Mouse (Mus musculus) E14TG2a.4 (cell line): ENCODE data around the gene Tmem177.

Experiments
- H3K27me3 ChIP-seq: 2 replicates; pipeline ENCODE4 v1.6.1; 2014; ENCODE audit warnings: low read length, control low read depth; ENCODE audit not compliant: insufficient read depth
- H3K36me3 ChIP-seq: 2 replicates; pipeline ENCODE4 v1.6.1; 2014; ENCODE audit warnings: low read length, control low read depth; ENCODE audit not compliant: insufficient read depth
- H3K4me1 ChIP-seq: replicated peaks from 2 replicates; pipeline ENCODE4 v1.6.1; 2014; ENCODE audit warnings: low read depth, low read length, control low read depth
- H3K4me3 ChIP-seq: replicated peaks from 2 replicates; pipeline ENCODE4 v1.5.1; 2014; ENCODE audit warnings: mild to moderate bottlenecking, low read length
- H3K9me3 ChIP-seq: 2 replicates; pipeline ENCODE4 v1.6.1; 2014; ENCODE audit warnings: low read length, control low read depth
- CTCF ChIP-seq: conservative IDR thresholded peaks from 2 replicates; pipeline ENCODE4 v1.5.1; 2014; ENCODE audit warnings: low read length
- NANOG ChIP-seq: IDR thresholded peaks from 2 replicates; pipeline ENCODE4 v1.6.1; 2014; ENCODE audit warnings: borderline replicate concordance, low read length, mixed read lengths
- POU5F1 ChIP-seq: IDR thresholded peaks from 2 replicates; pipeline ENCODE4 v1.6.1; 2014; ENCODE audit warnings: low read length, borderline replicate concordance

Gene Tmem177

DNA sequence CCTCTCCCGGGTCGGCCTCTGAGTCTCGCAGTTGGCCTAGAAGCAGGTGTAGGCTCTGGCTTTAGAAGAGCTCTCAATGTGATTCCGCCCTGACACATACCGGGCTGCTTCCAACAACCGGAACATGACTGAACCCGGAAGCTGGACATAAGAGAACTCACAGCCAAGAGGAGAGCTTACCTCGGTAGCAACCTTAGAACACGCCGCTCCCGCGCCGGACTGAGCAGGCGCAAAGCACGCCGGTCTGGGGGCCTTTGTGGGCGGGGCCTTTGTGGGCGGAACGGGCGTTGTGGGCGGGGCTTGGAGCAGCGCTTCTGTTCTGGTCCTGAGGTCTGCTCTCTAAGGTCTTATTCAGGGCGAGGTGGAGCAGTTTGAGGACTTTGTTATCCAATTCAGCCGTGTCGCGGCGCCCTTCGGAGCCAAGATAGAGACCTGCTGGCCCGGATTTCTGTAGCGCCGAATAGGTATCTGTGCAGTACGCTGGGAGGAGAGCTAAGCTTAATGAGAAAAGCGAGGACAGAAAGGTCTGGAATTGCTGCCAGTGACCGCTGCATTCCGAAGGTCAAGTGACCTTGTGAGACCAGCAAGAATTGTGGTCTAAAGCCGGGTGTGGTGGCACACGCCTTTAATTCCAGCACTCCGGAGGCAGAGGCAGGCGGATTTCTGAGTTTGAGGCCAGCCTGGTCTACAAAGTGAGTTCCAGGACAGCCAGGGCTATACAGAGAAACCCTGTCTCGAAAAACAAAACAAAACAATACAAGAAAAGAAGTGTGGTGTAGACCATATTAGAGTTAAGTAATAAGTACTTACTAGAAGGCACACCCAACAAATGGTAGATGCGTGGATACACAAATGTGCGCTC lies at the start of gene Tmem177:
Gene Tmem177, minus strand, starts transcription at position 256 of the 862 bp plus-strand sequence.
- Histone ChIP-seq H3K9me3 (no peaks in the 10 kb centered on the region), H3K4me3 (peak within 1 kb of the TSS; percentile 79), H3K27me3 (peaks cover 13% of the 10 kb centered on the region; the same call in 1 of the 2 replicates), H3K36me3 (peaks cover 29% of the 10 kb centered on the region), H3K4me1 (peaks cover 20% of the 10 kb centered on the region)
- no peak for TF ChIP-seq POU5F1
- no peak for TF ChIP-seq NANOG
- TF ChIP-seq CTCF, result no peak

DNA sequence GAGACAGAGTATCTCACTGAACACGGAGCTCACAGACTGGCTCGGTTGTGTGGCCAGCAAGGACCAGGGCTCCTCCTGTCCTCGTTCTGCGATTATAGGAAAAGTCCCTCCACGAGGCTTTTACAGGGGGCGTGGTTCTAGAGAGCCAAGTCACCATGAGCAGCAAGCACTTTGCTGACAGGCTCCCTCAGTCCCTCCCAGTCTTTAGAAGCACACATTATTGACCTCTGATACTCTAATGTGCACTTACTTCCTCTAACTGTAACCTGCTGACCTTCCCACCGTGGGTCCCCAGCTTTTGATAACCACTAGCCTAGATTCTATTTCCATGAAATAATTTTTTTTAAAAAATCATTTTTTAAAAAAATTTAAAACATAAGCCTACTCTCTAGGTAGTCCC lies 46.9 kb upstream of the Tmem177 start:
- no peaks in the 10 kb centered on the region for H3K36me3 ChIP-seq
- H3K4me3 ChIP-seq, result no peak overlapping the region
- H3K4me1 ChIP-seq, result no peaks in the 10 kb centered on the region
- TF ChIP-seq CTCF (no peak), NANOG (no peak), POU5F1 (no peak)
- H3K9me3 ChIP-seq, result no peaks in the 10 kb centered on the region
- peaks cover 9% of the 10 kb centered on the region for H3K27me3 ChIP-seq

DNA sequence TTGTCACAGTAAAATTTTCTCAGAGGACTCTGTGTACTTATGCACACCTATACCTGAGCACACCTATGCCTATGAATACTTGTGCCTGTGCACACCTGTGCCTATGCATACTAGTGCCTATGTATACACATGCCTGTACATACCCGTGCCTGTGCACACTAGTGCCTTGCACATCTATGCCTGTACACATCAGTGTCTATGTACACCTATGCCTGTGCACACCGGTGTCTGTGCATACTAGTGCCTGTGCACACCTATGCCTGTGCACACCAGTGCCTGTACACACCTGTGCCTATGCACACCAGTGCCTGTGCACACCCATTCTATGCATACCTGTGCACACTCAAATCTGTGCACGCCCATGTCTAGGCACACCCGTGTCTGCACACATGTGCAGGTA lies 46.5 kb upstream of the Tmem177 start:
- TF ChIP-seq NANOG (no peak), POU5F1 (no peak), CTCF (no peak)
- Histone ChIP-seq H3K4me1 (no peaks in the 10 kb centered on the region), H3K27me3 (peaks cover 8% of the 10 kb centered on the region), H3K36me3 (no peaks in the 10 kb centered on the region), H3K9me3 (peaks cover 3% of the 10 kb centered on the region; the same call in 1 of the 2 replicates), H3K4me3 (no peak overlapping the region)

DNA sequence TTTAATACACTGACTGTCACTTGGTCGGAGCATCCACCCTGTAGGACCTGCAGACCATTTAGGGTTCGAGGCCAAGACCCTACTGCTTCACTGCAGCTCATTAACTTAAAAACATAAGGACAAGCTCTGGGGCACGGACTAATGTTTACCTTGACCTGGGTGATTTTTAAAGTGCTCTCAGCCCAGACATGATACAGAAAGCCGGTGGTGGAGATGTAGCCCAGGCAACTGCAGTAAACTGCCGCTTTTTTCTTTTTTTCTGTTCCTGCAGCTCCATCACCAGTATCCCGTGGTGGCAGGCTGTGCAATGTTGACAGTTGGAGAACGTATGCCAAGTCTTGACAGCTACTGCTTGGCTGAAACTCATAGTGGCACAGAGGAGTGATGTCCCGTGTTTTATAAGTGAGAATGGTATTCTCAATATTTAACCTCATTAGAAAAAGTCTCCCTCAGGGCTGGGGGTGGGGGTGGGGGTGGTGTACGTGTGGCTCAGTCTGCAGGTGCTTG lies 44.8 kb upstream of the Tmem177 start:
- Histone ChIP-seq H3K36me3 (no peaks in the 10 kb centered on the region), H3K27me3 (no peaks in the 10 kb centered on the region), H3K4me1 (no peaks in the 10 kb centered on the region)

DNA sequence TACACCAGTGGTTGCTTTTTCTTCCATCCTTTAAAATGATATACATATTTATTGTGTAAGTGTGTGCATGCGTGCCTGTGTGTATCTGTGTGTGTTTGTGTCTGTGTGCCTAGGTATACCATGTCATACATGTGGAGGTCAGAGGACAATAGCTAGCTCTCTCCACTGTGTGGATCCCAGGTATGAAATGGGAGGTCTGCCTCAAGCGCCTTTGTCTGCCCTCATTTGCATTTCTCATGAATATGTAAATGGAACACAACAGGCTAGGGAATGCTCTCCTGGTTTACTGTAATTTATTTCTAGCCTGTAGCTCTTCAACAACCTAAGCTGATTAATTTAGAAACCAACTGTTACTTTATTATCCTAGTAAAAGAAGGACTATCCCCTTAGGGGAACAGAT lies 41.7 kb upstream of the Tmem177 start:
- Histone ChIP-seq H3K9me3 (peaks cover 15% of the 10 kb centered on the region), H3K4me1 (no peaks in the 10 kb centered on the region), H3K4me3 (no peak overlapping the region), H3K36me3 (no peaks in the 10 kb centered on the region), H3K27me3 (peaks cover 2% of the 10 kb centered on the region)
- TF ChIP-seq NANOG, result no peak
- no peak for TF ChIP-seq POU5F1
- TF ChIP-seq CTCF, result no peak

More for the DNA sequence above, 44.8 kb upstream of the Tmem177 start:
- Histone ChIP-seq H3K4me3 (no peak overlapping the region), H3K9me3 (peaks cover 15% of the 10 kb centered on the region)
- TF ChIP-seq CTCF (no peak), POU5F1 (no peak), NANOG (no peak)

DNA sequence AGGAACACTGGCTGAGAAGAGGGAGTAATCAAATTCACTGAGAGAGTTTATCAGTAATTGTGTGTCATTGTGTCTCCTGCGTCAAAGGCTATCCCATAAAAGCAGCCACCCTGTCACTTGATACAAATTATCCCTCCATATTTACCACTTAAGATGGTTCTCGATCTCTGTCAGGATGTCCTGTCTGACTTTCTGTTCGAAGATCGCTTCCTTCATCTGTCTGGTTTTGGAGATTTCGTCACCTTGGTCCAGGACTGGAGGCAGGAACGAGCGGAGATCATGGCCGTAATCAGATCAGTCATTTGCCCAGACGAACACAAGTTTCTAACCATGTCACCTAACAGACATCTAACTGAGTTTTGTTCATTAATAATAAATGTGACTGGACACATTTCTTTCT lies 40.4 kb upstream of the Tmem177 start:
- no peak for TF ChIP-seq CTCF
- no peak for TF ChIP-seq POU5F1
- TF ChIP-seq NANOG, result no peak
- no peak overlapping the region for H3K4me3 ChIP-seq
- H3K27me3 ChIP-seq, result peaks cover 3% of the 10 kb centered on the region
- no peaks in the 10 kb centered on the region for H3K36me3 ChIP-seq
- H3K4me1 ChIP-seq, result no peaks in the 10 kb centered on the region
- H3K9me3 ChIP-seq, result peaks cover 15% of the 10 kb centered on the region

DNA sequence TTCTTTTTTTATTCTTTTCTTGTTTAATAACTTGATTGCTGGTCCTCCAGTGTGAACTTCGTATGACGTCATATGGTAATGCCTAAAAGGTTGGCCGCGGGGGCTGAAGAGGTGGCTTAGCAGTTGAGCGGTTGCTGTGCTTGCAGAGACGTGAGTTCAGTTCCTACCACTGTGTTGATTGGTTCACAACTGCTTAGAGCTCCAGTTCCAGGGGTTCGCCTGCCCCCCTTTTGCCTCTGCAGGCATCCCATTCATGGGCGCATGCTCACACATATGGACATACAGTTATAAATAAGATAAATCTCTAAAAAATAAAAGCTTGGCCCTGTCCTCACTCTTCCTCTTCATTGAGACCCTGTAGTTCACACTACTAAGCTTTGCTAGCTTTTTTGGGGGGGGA lies 37.1 kb upstream of the Tmem177 start:
- Histone ChIP-seq H3K9me3 (peaks cover 15% of the 10 kb centered on the region), H3K36me3 (no peaks in the 10 kb centered on the region), H3K27me3 (peaks cover 3% of the 10 kb centered on the region), H3K4me3 (no peak overlapping the region), H3K4me1 (no peaks in the 10 kb centered on the region)
- no peak for TF ChIP-seq POU5F1
- TF ChIP-seq CTCF, result no peak
- TF ChIP-seq NANOG, result no peak

DNA sequence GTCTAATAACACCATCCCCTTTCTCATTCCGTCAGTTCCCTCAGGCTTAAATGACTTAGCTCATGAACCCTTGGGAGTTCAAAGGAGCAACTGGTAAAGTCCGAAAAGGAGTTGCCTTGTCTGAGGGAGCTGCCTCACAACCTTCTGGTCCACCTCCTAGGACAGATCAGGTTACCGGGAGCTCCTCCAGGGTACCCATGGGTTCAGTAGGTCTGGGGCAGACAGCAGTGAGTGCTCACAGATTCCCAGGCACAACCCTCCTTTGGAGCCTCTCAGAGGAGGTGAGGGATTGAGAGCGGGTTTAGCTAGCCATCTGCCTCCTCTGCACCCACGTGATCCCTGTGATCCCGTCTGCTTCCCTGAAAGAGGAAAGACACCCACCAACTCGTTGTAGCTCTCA lies 23.9 kb upstream of the Tmem177 start:
- Histone ChIP-seq H3K27me3 (no peaks in the 10 kb centered on the region; the same call in 1 of the 2 replicates), H3K9me3 (0 out of 2 replicates have a peak, but pooled peaks cover 7% of the 10 kb centered on the region), H3K4me3 (no peak overlapping the region), H3K4me1 (peaks cover 11% of the 10 kb centered on the region), H3K36me3 (no peaks in the 10 kb centered on the region)
- TF ChIP-seq CTCF, result no peak
- no peak for TF ChIP-seq NANOG
- TF ChIP-seq POU5F1, result no peak

DNA sequence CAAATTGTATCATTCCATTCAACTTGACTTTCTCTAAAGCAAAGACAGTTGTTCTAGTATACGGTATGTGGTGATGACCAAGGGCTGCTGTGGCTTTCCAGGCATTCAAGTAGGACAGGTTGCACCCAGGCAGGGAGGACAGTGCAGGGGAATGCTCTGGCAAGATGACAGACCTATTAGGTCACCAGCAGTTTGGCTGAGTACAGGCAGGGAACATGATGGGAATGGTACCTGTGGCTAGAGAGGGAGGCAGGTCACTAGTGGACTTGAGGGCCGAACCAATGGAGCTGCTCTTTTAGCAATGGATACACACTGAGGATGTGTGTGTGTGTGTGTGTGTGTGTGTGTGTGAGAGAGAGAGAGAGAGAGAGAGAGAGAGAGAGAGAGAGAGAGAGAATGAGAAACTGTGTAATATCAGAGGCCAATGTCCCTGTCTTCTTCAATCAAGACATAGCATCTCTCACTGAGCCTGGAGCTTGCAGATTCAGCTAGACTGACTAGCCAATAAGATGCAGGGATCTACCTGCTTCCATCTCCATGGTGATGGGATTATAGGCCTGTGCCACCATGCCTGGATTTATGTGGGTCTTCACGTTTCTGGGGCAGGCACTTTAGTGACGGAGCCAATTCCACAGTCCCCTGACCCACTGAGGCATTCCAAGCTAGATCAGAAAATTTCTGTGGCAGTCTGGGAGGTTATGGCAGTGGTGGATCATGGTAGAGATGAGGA lies 18.6 kb upstream of the Tmem177 start:
- TF ChIP-seq NANOG, result no peak
- TF ChIP-seq POU5F1, result no peak
- TF ChIP-seq CTCF, result no peak
- peaks cover 4% of the 10 kb centered on the region; the same call in 1 of the 2 replicates for H3K27me3 ChIP-seq
- H3K4me1 ChIP-seq, result 0 out of 2 replicates have a peak, but pooled peaks cover 6% of the 10 kb centered on the region

More for the DNA sequence above, 18.6 kb upstream of the Tmem177 start:
- no peaks in the 10 kb centered on the region for H3K36me3 ChIP-seq
- H3K9me3 ChIP-seq, result 0 out of 2 replicates have a peak, but pooled peaks cover 7% of the 10 kb centered on the region
- H3K4me3 ChIP-seq, result no peak overlapping the region
